Mouse (Mus musculus) embryo, embryonic 11 days (tissue): ENCODE measurements around the gene Tap2.
"Not testable (repeated sequence)": the region's sequence is repeated elsewhere in the genome, so short reads cannot be mapped to it uniquely, and the experiment has no call there.

ENCODE experiments used
- DNase-seq: peaks from one replicate; pipeline ENCODE4 v3.0.0-alpha.2; 2015

Tap2 gene

GRCm38 (mm10) chr17:34217216-34217928 lies 14.0 kb downstream of the Tap2 start:
- DNase-seq, result no peak

- DNase-seq, result no peak
Measured at GRCm38 (mm10) chr17:34217986-34218385, 14.7 kb downstream of the Tap2 start.

- no peak for DNase-seq
Measured at GRCm38 (mm10) chr17:34218675-34219074, 15.3 kb downstream of the Tap2 start.

GRCm38 (mm10) chr17:34219096-34219495 lies 15.8 kb downstream of the Tap2 start:
- DNase-seq, result not testable (repeated sequence)

GRCm38 (mm10) chr17:34219801-34220200 lies 16.5 kb downstream of the Tap2 start:
- not testable (repeated sequence) for DNase-seq

- DNase-seq, result not testable (repeated sequence)
Measured at GRCm38 (mm10) chr17:34220401-34220800, 17.1 kb downstream of the Tap2 start.

- no peak for DNase-seq
Measured at GRCm38 (mm10) chr17:34224816-34225215, 21.5 kb downstream of the Tap2 start.

- no peak for DNase-seq
Measured at GRCm38 (mm10) chr17:34225426-34225825, 22.1 kb downstream of the Tap2 start.

- DNase-seq, result not testable (repeated sequence)
Measured at GRCm38 (mm10) chr17:34225911-34226310, 22.6 kb downstream of the Tap2 start.

GRCm38 (mm10) chr17:34230971-34231370 lies 27.6 kb downstream of the Tap2 start:
- not testable (repeated sequence) for DNase-seq

GRCm38 (mm10) chr17:34232021-34232420 lies 28.7 kb downstream of the Tap2 start:
- DNase-seq, result not testable (repeated sequence)

- peak; percentile 53 for DNase-seq
Measured at GRCm38 (mm10) chr17:34234926-34235325, 31.6 kb downstream of the Tap2 start.

- no peak for DNase-seq
Measured at GRCm38 (mm10) chr17:34236691-34237090, 33.4 kb downstream of the Tap2 start.

- DNase-seq, result no peak
Measured at GRCm38 (mm10) chr17:34237741-34238140, 34.4 kb downstream of the Tap2 start.

- DNase-seq, result no peak
Measured at GRCm38 (mm10) chr17:34238706-34239105, 35.4 kb downstream of the Tap2 start, which contains the start of gene H2-Ob. Gene H2-Ob, plus strand, starts transcription at chr17:34238903.

- DNase-seq, result no peak
Measured at GRCm38 (mm10) chr17:34239601-34240041, 36.3 kb downstream of the Tap2 start.

- DNase-seq, result no peak
Measured at GRCm38 (mm10) chr17:34240366-34240765, 37.0 kb downstream of the Tap2 start.

- no peak for DNase-seq
Measured at GRCm38 (mm10) chr17:34240916-34241315, 37.6 kb downstream of the Tap2 start.

GRCm38 (mm10) chr17:34244656-34245055 lies 41.3 kb downstream of the Tap2 start:
- DNase-seq, result no peak

GRCm38 (mm10) chr17:34247047-34247446 lies 43.7 kb downstream of the Tap2 start:
- DNase-seq, result peak; percentile 3

- DNase-seq, result no peak
Measured at GRCm38 (mm10) chr17:34248764-34249163, 45.4 kb downstream of the Tap2 start.

GRCm38 (mm10) chr17:34249361-34249760 lies 46.0 kb downstream of the Tap2 start:
- no peak for DNase-seq

GRCm38 (mm10) chr17:34249878-34250277 lies 46.6 kb downstream of the Tap2 start:
- peak; percentile 75 for DNase-seq

GRCm38 (mm10) chr17:34251666-34252065 lies 48.3 kb downstream of the Tap2 start:
- DNase-seq, result peak; percentile 7

GRCm38 (mm10) chr17:34256501-34256900 lies 53.2 kb downstream of the Tap2 start:
- no peak for DNase-seq
